Mouse (Mus musculus): ENCODE results near the gene Plcxd2. TPM values are rescaled to one million over a fixed set of nuclear protein-coding genes. Genes with fewer than 3 reads are reported as not detected.
A peak's percentile ranks its signal among the peaks of the same experiment; 100 is the strongest.

Gene Plcxd2
- total RNA-seq (2021): under 1 TPM; 0.05 to 0.14 TPM

GRCm38 (mm10) chr16:46010153-46010905 is at the start of gene Plcxd2:
Plcxd2 (minus strand) TSS chr16:46010218.
- DNase-seq: peak; percentile 91 to 92
- intact Hi-C loops (cut with DNase I): no loop called here

- intact Hi-C loops (cut with DNase I): no loop called here
- no peak for DNase-seq
These were observed 36.9 kb upstream of the Plcxd2 start for GRCm38 (mm10) chr16:46046906-46047305.

- DNase-seq: no peak
- intact Hi-C loops (cut with DNase I): no loop called here
These were observed 26.2 kb upstream of the Plcxd2 start for GRCm38 (mm10) chr16:46036261-46036660.

- DNase-seq: no peak
- intact Hi-C loops (cut with DNase I): no loop called here
These were observed 23.9 kb upstream of the Plcxd2 start for GRCm38 (mm10) chr16:46033896-46034295.

GRCm38 (mm10) chr16:46022958-46023491 is 13.0 kb upstream of the Plcxd2 start:
- DNase-seq: no peak
- intact Hi-C loops (cut with DNase I): loop anchor here (1.0 to 2.0 kb wide), 4 partner anchors 32 to 339 kb away; no protein-coding TSS in a partner anchor

GRCm38 (mm10) chr16:46022189-46022928 is 12.3 kb upstream of the Plcxd2 start:
- intact Hi-C loops (cut with DNase I): loop anchor here (1.0 to 2.0 kb wide), 4 partner anchors 31 to 338 kb away; no protein-coding TSS in a partner anchor
- DNase-seq: peak; percentile 36 to 57

GRCm38 (mm10) chr16:46021302-46021701 is 11.3 kb upstream of the Plcxd2 start:
- no peak for DNase-seq
- intact Hi-C loops (cut with DNase I): no loop called here

- DNase-seq: no peak
- intact Hi-C loops (cut with DNase I): no loop called here
These were observed 10.4 kb upstream of the Plcxd2 start for GRCm38 (mm10) chr16:46020396-46020795.

GRCm38 (mm10) chr16:46019799-46020198 is 9.8 kb upstream of the Plcxd2 start:
- no peak for DNase-seq
- intact Hi-C loops (cut with DNase I): no loop called here

- intact Hi-C loops (cut with DNase I): no loop called here
- no peak for DNase-seq
These were observed 9.3 kb upstream of the Plcxd2 start for GRCm38 (mm10) chr16:46019359-46019758.

- no peak for DNase-seq
- intact Hi-C loops (cut with DNase I): no loop called here
These were observed 1.7 kb upstream of the Plcxd2 start for GRCm38 (mm10) chr16:46011696-46012095.

- intact Hi-C loops (cut with DNase I): no loop called here
- no peak for DNase-seq
These were observed 845 bp upstream of the Plcxd2 start for GRCm38 (mm10) chr16:46010906-46011220.

- no peak for DNase-seq
- intact Hi-C loops (cut with DNase I): no loop called here
These were observed 301 bp downstream of the Plcxd2 start for GRCm38 (mm10) chr16:46009717-46010116.

GRCm38 (mm10) chr16:46008766-46009165 is 1.3 kb downstream of the Plcxd2 start:
- no peak for DNase-seq
- intact Hi-C loops (cut with DNase I): no loop called here

- intact Hi-C loops (cut with DNase I): no loop called here
- no peak for DNase-seq
These were observed 1.9 kb downstream of the Plcxd2 start for GRCm38 (mm10) chr16:46008036-46008605.

GRCm38 (mm10) chr16:46006261-46006660 is 3.8 kb downstream of the Plcxd2 start:
- DNase-seq: no peak

GRCm38 (mm10) chr16:46001550-46002166 is 8.4 kb downstream of the Plcxd2 start:
- DNase-seq: no peak
- intact Hi-C loops (cut with DNase I): no loop called here

More at GRCm38 (mm10) chr16:46006261-46006660, 3.8 kb downstream of the Plcxd2 start:
- intact Hi-C loops (cut with DNase I): no loop called here

GRCm38 (mm10) chr16:46000976-46001375 is 9.0 kb downstream of the Plcxd2 start:
- DNase-seq: no peak

GRCm38 (mm10) chr16:45999374-46000191 is 10.4 kb downstream of the Plcxd2 start:
- intact Hi-C loops (cut with DNase I): no loop called here
- DNase-seq: no peak

More at GRCm38 (mm10) chr16:46000976-46001375, 9.0 kb downstream of the Plcxd2 start:
- intact Hi-C loops (cut with DNase I): no loop called here

- intact Hi-C loops (cut with DNase I): no loop called here
- no peak for DNase-seq
These were observed 11.8 kb downstream of the Plcxd2 start for GRCm38 (mm10) chr16:45998231-45998630.

Data from heart, postnatal 36 days (tissue).